Mouse (Mus musculus) heart, embryonic 14.5 days (tissue): ENCODE results near the gene Rgl1. TPM values are rescaled to one million over a fixed set of nuclear protein-coding genes. Genes with fewer than 3 reads are reported as not detected.

Experiments used
- ATAC-seq: fragments of 200-750 bp; cut with Nextera tagmentation; 2 replicates; pipeline ENCODE4 v1.8.0; 2017; ENCODE audit warnings: low read depth, moderate TSS enrichment; ENCODE audit not compliant: insufficient number of reproducible peaks, insufficient read depth, low FRiP score
- H3K27ac ChIP-seq, 2 experiments: fragments of 200-500 bp in 1 of 2; fragments of 300-500 bp in 1 of 2; sonication (generic) in 1 of 2; replicated peaks in 1 of 2; 2 replicates each; pipeline ENCODE4 v1.5.1; 2012 to 2014; ENCODE audit warnings: low read depth in 2 of 2, low read length in 2 of 2, control low read depth in 1 of 2, mild to moderate bottlenecking in 1 of 2, mixed read lengths in 1 of 2; ENCODE audit not compliant: control insufficient read depth in 1 of 2, insufficient read depth in 1 of 2
- H3K27me3 ChIP-seq: fragments of 300-500 bp; sonication (generic); 2 replicates; pipeline ENCODE4 v1.6.1; 2014; ENCODE audit warnings: mild to moderate bottlenecking, low read length, control low read depth; ENCODE audit not compliant: control insufficient read depth, insufficient read depth
- H3K36me3 ChIP-seq: fragments of 300-500 bp; sonication (generic); 2 replicates; pipeline ENCODE4 v1.6.1; 2014; ENCODE audit warnings: mild to moderate bottlenecking, control low read depth, low read length, mixed read lengths; ENCODE audit not compliant: control insufficient read depth, insufficient read depth
- H3K4me1 ChIP-seq, 2 experiments: fragments of 200-500 bp in 1 of 2; fragments of 300-500 bp in 1 of 2; sonication (generic) in 1 of 2; 2 replicates each; pipeline ENCODE4 v1.6.1; 2012 to 2014; ENCODE audit warnings: low read length in 2 of 2, control low read depth in 1 of 2, mixed read lengths in 1 of 2; ENCODE audit not compliant: control insufficient read depth in 2 of 2, insufficient read depth in 2 of 2
- H3K4me2 ChIP-seq: fragments of 300-500 bp; sonication (generic); 2 replicates; pipeline ENCODE4 v1.6.1; 2014; ENCODE audit warnings: mild to moderate bottlenecking, low read length
- H3K4me3 ChIP-seq, 2 experiments: fragments of 200-500 bp in 1 of 2; fragments of 300-500 bp in 1 of 2; sonication (generic) in 1 of 2; 2 replicates each; pipeline ENCODE4 v1.5.1; 2012 to 2014; ENCODE audit warnings: low read length in 2 of 2, mild to moderate bottlenecking in 2 of 2, control low read depth in 1 of 2, low read depth in 1 of 2, moderate library complexity in 1 of 2; ENCODE audit not compliant: control insufficient read depth in 1 of 2, insufficient read depth in 1 of 2
- H3K9ac ChIP-seq: fragments of 300-500 bp; sonication (generic); 2 replicates; pipeline ENCODE4 v1.6.1; 2014; ENCODE audit warnings: mild to moderate bottlenecking, low read length
- H3K9me3 ChIP-seq: fragments of 300-500 bp; sonication (generic); 2 replicates; pipeline ENCODE4 v1.6.1; 2016; ENCODE audit warnings: low read length, control low read depth; ENCODE audit not compliant: control insufficient read depth
- WGBS: fragments of 180-500 bp; shearing (Covaris S2); extraction: QIAGEN DNeasy Blood & Tissue Kit; methylation state at CpG from one replicate; pipeline ENCODE4 v1.1.7; 2014; 5-methylcytosine and 5-hydroxymethylcytosine counted together
- polyA plus RNA-seq: library from polyadenylated mRNA; unstranded; fragments of >200 nt; fragmentation: Nextera tagmentation; extraction: Ambion mirVana; gene quantifications from 2 replicates; pipeline ENCODE4 v1.2.1, GENCODE M21; 2014

Rgl1 gene
- polyA plus RNA-seq, 1 experiment from 2014 or later = 72.0 TPM

DNA sequence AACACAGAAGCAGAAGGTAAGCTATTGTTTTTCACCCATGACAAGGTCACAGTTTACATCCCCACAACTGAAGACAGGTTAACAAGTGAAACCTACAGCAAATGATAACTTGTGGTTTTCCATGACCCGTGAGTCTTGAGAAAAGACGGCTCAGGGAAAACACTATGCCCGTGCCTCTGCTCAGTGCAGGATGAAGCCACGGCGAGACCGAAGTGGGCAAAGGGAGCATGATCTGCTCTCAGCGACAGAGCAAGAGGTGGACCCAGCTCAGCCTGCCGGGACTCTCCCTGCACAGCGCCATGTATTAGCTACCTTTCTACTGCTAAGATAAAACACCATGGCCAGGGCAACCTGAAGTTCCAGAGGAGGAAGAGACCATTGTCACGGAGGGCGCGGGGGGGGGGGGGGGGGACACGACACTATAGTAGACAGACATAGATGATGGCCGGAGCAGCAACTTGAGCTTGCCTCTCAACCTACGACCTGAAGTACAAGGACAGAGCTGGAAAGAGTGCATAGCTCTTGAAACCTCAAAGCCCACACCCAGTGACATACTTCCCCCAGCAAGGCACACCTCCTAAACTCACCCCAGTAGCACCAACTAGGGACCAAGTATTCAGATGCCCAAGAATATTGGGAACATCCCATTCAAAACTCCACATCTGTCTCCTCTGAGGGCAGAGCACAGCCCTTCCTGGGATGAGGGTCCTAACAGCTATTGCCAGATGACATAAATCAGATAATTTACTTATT lies 174.2 kb downstream of the Rgl1 start:
- WGBS = 82% methylated on average over 15 of the region's 15 CpGs
- Histone ChIP-seq H3K27ac (no peak overlapping the region), H3K9me3 (no peaks in the 10 kb centered on the region), H3K9ac (no peak overlapping the region), H3K27me3 (no peaks in the 10 kb centered on the region), H3K36me3 (peaks cover 24% of the 10 kb centered on the region), H3K4me2 (no peak overlapping the region), H3K4me1 (peaks cover 33 to 55% of the 10 kb centered on the region in 2 experiments), H3K4me3 (no peak overlapping the region)
- ATAC-seq = no peak

DNA sequence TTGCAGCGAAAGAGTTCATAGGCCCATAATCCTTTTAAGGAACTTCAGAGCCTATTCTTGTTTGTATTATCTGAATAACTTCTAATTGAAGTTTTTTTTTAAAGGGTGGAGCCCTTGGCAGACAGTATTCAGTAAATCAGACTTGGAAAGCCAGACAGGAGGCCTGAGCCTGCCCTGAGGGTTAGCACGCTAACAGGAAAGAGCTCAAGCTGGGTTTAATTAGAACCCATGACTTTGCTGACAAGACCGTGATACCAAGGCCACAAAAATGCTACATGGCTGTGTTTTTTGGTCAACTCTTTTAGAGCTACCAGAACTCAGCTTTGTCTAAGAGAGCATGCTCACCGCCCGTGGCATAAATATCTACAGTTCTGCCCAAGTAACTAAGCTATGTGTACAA lies 175.8 kb downstream of the Rgl1 start:
- Histone ChIP-seq H3K4me3 (no peak overlapping the region), H3K9ac (no peak overlapping the region), H3K4me2 (no peak overlapping the region), H3K27ac (peak overlapping the region in 1 of 2 experiments; percentile 32; a peak in 2 of 4 replicates), H3K9me3 (no peaks in the 10 kb centered on the region), H3K4me1 (peaks cover 32 to 55% of the 10 kb centered on the region in 2 experiments), H3K27me3 (no peaks in the 10 kb centered on the region), H3K36me3 (peaks cover 31% of the 10 kb centered on the region)
- 81% methylated on average over 5 of the region's 5 CpGs for WGBS
- ATAC-seq = no peak

DNA sequence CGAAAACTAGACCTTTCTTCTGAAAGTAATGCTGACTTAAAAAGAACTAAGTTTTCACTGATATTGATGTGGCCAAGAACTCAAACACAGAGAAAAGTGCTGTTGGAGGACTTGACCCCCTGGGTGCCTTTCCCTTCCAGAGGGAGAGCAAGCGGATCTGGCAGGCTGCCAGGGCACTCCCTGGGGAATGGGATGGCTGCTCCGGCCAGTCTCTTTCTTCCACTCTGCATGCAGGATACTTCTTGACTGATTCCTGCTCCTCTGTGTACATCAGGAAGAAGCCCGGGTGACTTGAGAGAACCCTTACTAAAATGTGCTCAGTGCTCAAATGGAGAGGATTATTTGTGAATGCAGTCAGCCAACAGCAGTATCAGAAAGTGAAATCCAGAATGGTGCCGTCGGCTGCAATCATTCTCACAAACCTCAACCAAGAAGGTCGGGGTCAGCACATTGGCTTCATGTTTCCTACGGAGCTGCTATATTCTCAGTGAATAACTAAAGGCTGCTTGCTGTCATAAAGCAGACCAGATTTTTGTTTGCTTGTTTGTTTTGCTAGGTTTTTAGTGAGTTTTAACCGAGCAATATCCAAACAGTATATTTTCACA lies 176.7 kb downstream of the Rgl1 start:
- Histone ChIP-seq H3K4me2 (peak overlapping the region; percentile 49), H3K4me3 (peak overlapping the region in 1 of 2 experiments; percentile 8; a peak in 1 of 4 replicates), H3K27ac (peak overlapping the region; percentile 80 to 92), H3K4me1 (peaks cover 28 to 50% of the 10 kb centered on the region in 2 experiments), H3K9me3 (no peaks in the 10 kb centered on the region), H3K27me3 (no peaks in the 10 kb centered on the region), H3K36me3 (peaks cover 39% of the 10 kb centered on the region), H3K9ac (peak overlapping the region; percentile 35)
- WGBS = 16% methylated on average over 9 of the region's 9 CpGs
- no peak for ATAC-seq

DNA sequence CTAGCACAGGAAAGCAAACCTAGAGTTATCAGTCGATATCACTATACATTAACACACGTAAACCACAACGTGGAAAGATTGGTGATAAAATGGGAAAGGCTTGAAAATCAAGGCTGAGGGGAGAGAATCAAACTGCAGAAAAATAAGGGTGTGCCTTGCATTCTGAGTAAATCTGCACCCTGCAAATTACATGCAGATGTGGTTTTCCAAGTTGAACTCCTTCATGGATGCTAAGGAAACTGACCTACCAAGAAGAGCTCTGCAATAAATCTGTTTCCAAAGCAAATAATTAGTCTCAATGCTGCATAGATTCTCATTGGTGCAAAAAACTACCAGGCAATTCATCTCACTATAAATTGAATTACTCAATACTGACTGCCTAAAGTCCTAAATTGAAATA lies 178.7 kb downstream of the Rgl1 start:
- no peak overlapping the region for H3K4me2 ChIP-seq
- peaks cover 38% of the 10 kb centered on the region for H3K36me3 ChIP-seq
- 66% methylated on average over 3 of the region's 3 CpGs for WGBS
- no peaks in the 10 kb centered on the region for H3K9me3 ChIP-seq
- H3K27me3 ChIP-seq = no peaks in the 10 kb centered on the region
- no peak overlapping the region for H3K4me3 ChIP-seq
- peaks cover 23 to 44% of the 10 kb centered on the region in 2 experiments for H3K4me1 ChIP-seq
- ATAC-seq = no peak
- no peak overlapping the region for H3K9ac ChIP-seq
- no peak overlapping the region for H3K27ac ChIP-seq

DNA sequence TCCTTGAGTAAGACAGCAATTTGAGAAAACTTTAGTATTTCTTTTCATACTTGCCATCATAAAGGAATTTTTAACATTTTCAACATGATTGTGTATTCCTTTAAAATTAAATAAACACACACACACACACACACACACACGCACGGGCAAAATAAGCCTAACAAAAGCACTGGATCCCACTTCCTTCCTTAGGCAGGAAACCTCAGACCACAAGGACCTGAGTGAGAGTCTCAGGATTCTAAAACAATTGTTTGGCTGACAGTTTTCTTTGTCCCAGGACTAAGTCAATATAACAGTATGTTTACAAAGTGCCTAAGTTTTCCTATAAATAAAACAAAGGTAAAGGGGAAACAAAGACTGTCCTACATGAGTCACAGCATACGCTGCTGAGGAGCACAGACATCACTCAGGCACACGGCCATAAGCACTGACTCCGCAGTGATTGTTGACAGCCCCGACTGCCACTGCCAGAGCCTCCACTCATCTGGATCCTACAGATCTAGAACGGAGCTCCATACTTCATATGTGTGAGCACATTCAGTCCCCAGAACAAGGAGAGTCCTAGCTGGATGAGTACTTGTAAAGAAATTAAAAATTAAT lies 180.7 kb downstream of the Rgl1 start:
- Histone ChIP-seq H3K4me1 (peaks cover 30 to 55% of the 10 kb centered on the region in 2 experiments), H3K27me3 (no peaks in the 10 kb centered on the region), H3K36me3 (peaks cover 30% of the 10 kb centered on the region), H3K4me2 (no peak overlapping the region), H3K4me3 (no peak overlapping the region), H3K9ac (no peak overlapping the region), H3K9me3 (no peaks in the 10 kb centered on the region), H3K27ac (no peak overlapping the region)
- no peak for ATAC-seq
- WGBS = 32% methylated on average over 7 of the region's 7 CpGs

DNA sequence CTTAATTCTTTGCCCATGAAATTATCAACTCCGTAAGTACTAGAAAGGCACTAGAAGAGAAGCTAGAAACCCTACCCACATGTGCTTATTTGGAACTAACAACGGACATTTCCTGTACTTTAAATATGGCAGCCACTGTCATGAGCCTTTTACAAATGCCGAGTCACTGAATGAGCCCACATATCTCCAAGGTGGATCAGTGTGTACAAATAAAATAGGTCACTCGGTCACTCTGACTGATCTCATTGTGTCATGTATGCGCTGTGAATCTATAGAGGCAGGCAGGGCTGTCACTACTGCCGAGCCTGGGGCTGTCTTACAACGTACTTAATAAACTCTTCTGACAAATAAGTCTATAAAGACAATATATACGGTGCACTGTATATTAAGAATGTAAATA lies 181.2 kb downstream of the Rgl1 start:
- Histone ChIP-seq H3K36me3 (peaks cover 30% of the 10 kb centered on the region), H3K27ac (peak overlapping the region in 1 of 2 experiments; percentile 20; a peak in 1 of 4 replicates), H3K9me3 (no peaks in the 10 kb centered on the region), H3K4me2 (no peak overlapping the region), H3K27me3 (no peaks in the 10 kb centered on the region), H3K4me1 (peaks cover 26 to 50% of the 10 kb centered on the region in 2 experiments), H3K9ac (no peak overlapping the region), H3K4me3 (no peak overlapping the region)
- ATAC-seq = no peak
- WGBS = 77% methylated on average over 8 of the region's 8 CpGs

DNA sequence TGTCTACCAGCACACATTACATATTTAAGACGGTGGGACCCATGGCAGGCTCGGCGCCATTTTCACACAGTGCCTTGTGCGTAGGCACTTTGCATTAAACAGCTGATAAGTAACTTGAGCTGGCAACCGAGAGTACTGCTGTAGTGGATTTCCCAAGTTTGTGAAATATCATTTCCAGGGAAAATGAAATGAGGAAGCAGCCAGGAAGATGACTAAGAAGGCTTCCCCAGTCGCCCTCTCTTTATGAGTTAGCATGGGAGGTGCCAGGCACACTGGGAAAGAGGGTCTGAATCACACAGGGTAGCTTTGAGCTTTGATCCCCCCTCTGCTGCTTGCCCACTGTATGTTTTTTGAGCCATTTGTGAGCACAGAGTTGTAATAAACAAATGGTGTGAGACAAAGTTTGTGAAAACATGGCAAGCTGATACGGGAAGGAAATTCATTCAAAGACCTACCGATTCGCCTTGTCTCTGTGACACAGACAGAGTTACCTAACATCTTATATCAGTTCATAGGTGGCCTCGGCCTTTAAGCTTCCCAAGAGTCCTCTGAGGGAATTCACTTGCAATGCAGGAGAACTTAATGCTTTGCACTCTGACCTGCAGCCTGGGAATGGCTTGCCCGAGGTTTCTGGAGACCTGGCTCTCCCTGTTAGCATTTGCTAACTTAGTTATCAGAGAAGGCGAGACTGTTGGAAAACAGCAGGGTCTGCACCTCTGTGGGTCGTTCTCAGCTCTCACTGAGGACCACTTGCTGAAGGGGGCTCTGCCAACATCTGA lies 184.8 kb downstream of the Rgl1 start:
- Histone ChIP-seq H3K4me2 (no peak overlapping the region), H3K27ac (0 out of 4 replicates have a peak overlapping the region, but pooled peaks of 1 of the 2 experiments have one; percentile 23), H3K9ac (peak overlapping the region; percentile 9; the same call in 1 of the 2 replicates), H3K4me1 (peaks cover 26 to 57% of the 10 kb centered on the region in 2 experiments), H3K36me3 (peaks cover 22% of the 10 kb centered on the region), H3K27me3 (no peaks in the 10 kb centered on the region), H3K4me3 (no peak overlapping the region), H3K9me3 (no peaks in the 10 kb centered on the region)
- ATAC-seq = no peak
- WGBS = 57% methylated on average over 13 of the region's 13 CpGs
